Mouse (Mus musculus): ENCODE data around the gene Smarcad1. TPM values are rescaled to one million over a fixed set of nuclear protein-coding genes. Genes with fewer than 3 reads are reported as not detected.
"Not testable (repeated sequence)": the region's sequence is repeated elsewhere in the genome, so short reads cannot be mapped to it uniquely, and the experiment has no call there.

Gene Smarcad1
- 10 to 100 TPM; 31.8 to 45.6 (median 38.9) TPM for total RNA-seq (2022)

DNA sequence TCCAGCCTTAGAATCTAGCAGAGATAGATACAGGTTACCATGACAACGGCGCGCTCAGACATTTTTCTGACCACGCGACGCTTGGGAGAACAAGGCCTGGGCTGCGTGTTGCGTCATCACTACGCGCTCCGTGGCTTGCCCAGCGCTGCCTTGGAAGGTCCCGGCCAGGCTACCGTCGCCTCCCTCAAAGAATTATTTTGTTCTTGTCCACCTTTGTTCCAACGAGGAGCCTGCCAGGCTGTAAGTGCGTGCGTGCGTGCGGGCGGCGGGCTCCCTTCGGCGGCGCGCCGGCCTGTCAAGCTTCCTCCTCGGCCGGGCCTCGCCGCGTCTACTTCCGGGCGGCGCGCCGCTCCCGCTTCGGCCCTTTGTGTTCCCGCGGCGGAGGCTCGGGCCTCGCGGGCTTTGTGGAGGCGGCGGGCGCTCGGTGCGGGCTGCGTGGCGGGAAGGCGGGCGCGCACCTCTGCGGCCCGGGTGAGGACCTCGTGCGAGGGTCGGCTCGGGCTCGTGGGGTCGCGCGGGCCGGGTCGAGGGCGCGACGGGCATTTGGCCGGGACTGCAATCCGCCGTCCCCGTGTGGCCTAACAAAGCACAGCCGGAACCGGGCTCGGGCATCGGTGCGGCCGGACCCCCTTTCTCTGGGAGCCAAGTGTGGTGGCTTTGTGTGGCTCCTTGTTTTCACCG is at the start of gene Smarcad1:
Smarcad1 (plus strand) TSS at position 93 of the 681 bp plus-strand sequence.
- peak; percentile 86 for DNase-seq

DNA sequence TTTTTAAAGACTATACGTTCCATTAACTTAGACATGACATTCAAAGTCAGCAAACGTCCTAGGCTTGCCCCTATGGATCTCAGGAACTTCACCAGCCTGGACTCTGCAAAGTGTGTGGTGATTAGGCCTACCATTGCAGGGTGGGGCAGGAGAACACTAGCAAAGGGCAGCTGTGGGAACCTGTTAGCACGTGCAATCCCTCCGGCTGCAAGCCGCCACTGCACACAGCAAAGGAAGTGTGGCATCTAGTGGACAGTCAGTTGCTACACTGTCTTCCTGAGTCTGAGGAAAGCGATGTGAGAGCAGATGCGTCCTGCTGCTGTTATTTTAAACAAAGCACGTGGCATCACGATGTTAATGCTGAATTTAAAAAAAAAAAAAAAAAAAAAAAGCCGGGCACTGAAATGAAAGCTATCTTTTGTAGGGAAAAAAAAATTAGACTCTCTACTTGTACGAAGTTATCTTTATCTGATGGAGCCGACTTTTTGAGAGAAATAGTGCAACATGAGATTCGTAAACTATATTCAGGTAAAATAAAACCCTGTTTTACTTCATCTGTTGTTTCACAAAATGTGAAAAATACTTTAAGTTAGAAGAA is 45.5 kb upstream of the Smarcad1 start:
- DNase-seq: no peak

DNA sequence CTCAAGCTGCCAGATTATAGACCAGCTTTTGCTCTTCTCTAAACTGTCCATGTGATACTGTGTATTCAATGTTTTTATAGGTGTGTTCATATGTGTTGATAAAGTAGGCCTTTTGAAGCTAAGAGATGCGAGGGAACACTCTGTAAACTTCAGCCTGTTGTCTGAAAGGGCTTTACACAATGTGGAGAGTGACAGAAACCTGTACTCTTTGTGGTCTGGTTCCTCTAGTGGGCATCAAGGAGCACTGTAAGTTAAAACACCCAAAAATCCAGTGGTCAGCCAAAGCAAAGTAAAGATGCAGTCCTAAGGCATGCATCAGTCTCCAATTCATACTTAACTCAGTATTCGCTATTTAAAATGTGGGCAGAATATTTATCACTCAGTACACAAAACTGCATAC is 44.6 kb upstream of the Smarcad1 start:
- DNase-seq: no peak

DNA sequence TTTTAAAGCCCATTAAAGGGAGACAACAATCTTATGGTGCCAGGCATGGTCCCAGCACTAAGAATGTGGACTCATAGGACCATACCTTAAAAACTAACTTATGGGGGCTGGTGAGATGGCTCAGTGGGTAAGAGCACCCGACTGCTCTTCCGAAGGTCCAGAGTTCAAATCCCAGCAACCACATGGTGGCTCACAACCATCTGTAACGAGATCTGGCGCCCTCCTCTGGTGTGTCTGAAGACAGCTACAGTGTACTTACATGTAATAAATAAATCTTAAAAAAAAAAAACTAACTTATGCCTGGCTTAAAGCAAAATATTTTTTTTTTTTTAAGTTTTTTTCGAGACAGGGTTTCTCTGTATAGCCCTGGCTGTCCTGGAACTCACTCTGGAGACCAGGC is 41.6 kb upstream of the Smarcad1 start:
- DNase-seq: not testable (repeated sequence)

DNA sequence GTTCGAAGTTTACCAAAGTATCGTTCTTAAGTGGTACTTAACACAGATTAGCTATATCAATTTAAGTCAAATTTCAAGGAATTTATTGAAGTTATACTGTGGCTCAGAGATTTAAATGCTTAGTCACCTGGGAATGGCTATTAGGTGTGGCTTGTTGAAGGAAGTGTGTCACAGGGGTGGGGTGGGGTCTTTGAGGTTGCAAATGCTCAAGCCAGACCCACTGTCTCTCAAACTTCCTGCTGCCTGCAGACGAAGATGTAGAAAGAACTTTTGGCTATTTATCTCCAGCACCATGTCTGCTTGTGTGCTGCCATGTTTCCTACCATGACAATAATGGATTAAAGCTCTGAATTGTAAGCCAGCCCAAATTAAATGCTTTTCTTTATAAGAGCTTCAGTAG is 40.2 kb upstream of the Smarcad1 start:
- no peak for DNase-seq

DNA sequence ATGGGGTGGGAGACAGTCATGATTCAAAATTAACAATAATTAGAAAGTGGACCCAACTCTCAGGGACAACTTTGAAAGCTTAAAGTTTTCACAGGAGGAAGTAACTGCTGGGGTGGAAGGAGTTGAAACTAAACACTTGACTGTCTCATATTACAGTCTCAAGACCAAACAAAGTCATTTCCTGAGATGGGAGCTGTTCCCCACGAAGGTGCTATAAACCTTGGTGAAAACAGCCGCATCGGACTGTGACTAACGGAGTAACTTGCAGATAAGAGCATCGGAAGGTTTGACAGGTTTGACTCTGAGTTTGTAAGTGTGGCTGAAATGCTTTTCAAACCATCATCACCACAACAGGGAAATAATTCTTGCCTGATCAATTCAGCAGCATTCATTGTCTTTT is 33.5 kb upstream of the Smarcad1 start:
- DNase-seq: no peak

DNA sequence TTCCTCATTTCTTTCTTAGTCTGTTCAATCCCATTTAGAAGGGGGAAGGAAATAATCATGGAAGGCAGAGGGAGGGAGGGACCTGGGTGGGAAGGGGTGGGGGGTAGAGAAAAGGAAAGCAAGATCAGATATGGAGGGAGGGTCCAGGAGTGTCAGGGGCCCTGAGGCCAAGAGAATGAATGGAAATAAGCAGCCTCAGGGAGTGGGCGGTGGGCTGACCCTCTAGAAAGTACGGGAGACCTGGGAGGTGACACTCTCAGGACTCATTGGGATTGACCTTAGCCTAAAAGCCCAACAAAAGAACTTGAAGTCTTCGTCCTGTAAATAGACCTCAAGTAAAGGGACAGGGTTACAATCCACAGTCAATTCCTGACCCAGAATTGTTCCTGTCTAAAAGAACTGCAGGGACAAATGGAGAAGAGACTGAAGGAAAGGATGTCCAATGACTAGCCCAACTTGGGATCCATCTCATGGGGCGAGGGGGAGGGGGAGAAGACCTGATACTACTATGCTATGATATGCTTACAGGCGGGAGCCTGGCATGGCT is 30.9 kb upstream of the Smarcad1 start:
- no peak for DNase-seq

DNA sequence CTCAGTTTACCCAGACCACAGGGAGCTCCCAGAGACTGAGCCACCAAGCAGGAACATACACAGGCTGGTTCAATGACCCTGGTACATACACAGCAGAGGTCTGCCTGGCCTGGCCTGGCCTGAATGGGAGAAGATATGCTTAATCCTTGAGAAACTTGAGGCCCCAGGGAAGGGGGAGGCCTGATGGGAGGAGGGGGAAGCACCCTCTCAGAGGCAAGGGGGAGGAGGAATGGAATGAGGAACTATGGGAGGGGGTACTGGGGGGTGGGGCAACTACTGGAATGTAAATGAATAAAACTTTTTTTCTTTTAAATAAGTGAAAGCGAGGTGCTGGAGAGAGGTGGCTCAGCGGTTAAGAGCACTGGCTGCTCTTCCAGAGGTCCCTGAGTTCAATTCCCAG is 30.2 kb upstream of the Smarcad1 start:
- no peak for DNase-seq

DNA sequence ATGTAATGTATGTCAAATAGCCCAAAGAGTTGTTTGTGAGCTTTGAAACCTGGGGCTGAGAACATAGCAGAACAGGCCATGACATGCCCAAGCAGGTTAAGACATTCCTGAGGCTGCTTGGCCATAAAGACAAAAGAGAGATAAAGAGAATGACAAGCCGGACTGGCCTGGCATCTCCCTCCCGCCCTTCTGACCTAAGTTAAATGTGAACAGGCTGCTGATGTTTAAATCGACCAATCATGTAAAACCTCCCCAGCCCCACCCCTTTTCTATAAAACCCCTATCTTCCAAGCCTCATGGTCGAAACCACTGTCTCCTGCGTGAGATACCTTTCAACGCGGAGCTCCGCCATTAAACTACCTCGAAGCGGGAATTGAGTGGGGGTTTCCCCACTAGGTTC is 24.8 kb upstream of the Smarcad1 start:
- DNase-seq: no peak

DNA sequence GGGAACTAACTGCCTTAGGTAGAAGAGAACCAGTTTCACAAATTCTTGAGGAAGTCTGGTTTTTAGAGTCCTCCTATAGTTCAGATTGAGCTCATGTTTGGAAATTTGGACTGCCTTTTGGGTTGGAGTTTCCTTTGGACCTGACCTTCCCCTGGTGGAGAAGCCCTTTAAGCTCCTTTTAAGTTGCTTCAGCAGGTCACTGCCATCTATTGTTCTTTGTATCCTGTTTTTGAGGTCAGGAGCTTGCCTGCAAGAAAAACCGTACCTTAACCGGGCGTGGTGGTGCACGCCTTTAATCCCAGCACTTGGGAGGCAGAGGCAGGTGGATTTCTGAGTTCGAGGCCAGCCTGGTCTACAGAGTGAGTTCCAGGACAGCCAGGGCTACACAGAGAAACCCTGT is 23.4 kb upstream of the Smarcad1 start:
- not testable (repeated sequence) for DNase-seq

DNA sequence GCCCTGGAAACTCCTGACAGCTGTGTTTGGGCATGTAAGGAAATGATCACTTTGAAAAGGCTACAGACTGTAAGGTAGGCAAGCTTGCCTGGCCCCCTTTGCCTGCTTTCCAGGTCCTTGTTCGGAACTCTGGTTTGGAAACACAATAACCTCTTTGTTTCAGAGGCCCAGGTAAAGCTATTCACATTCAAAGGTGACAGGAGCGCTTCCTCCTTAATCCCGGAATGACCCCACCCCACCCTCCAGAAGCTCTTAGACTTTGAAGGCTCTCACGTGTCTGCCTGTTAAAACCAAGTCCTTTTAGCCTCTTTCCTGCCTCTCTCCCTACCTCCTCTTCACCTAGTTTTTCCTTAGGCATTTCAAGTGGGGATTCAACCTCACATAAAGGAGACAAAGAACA is 20.5 kb upstream of the Smarcad1 start:
- no peak for DNase-seq

DNA sequence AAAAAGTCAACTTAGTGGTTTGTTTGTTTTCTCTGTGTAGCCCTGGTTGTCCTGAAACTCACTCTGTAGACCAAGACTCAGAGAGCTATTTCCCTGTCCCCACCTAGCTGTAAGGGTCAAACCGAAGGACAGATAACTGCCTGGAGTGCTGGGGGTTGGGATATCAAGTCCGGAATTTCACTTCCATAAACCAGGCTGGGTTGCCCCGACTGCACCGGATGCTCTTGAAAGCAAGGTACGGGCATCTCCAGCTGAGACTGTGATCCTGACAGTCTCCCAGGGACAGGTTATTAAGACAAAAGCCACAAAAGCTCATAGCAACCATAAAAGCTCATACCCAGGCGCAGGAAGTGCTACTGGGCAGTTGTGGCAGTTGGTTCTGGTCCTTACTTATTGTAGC is 19.3 kb upstream of the Smarcad1 start:
- no peak for DNase-seq

DNA sequence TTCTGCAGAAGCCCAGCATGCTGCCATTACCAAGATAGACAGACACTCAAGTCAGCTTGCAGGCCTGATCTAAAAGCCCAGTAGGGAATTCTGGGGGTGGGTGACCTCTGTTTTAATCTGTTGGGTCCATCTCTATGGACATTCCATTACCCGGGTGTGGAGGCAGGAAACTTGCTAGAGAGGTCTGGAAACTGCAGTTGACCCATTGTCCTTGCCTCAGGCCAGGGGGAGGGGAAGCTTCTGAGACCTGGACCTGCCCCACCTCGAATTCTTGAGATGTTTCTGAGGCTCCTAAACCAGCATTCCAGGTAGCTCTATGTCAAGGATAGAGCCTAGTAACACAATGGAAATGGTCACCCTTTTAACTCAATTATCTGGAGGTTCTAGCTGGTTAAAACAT is 17.7 kb upstream of the Smarcad1 start:
- no peak for DNase-seq

DNA sequence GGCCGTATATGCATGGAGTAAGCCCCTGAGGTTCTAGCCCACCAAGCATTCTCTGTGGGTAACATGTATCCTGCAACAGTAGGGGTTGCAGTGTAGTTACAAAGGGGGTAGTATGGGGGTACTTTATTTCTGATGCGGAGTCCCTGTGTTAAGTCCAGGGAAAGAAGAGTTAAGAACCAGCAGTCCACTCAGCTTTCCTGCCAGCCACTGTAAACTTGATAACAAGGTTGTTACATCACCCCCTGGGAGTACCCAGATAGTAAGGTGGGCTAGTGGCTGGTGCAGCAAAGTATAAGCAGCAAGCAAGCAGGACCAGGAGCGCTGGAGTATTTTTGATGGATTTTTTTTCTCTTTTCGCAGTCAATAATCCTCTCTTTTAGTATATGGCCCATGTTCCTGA is 17.3 kb upstream of the Smarcad1 start:
- DNase-seq: no peak

DNA sequence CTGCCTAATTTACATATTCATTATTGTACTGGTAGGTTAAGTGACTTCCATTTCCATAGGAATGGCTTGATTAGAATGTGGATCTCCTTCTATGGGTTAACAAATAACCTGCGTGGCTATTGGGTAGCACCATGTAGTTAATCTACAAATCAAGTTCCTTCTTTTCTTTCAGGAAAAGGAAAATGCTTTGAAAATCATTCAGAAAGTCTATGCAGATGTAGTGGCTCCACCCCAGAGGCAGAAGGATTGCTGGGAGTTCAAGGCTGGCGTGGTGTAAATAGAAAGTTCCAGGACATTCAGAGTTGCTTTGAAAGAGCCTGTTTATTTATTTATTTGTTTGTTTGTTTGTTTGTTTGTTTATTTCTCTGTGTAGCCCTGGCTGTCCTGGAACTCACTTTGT is 7.7 kb upstream of the Smarcad1 start:
- no peak for DNase-seq

DNA sequence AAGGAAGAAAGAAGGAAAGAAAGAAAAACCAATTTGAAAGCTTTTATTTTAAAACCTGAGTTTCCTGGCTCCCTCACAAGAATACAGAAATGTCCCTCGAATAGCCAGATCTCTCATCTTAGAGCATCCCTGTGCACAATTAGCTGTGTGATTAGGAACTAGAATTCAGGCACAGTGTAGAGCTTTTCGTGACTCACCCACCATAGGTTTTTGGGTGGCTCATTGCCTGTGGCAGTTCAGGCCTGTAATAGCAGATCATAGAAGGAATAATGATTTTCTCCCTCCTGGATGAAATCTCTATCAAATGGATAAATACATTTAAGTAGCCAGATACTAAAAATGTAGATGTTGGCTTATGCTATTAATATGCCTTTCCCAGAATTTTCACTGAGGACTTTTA is 6.9 kb upstream of the Smarcad1 start:
- no peak for DNase-seq

DNA sequence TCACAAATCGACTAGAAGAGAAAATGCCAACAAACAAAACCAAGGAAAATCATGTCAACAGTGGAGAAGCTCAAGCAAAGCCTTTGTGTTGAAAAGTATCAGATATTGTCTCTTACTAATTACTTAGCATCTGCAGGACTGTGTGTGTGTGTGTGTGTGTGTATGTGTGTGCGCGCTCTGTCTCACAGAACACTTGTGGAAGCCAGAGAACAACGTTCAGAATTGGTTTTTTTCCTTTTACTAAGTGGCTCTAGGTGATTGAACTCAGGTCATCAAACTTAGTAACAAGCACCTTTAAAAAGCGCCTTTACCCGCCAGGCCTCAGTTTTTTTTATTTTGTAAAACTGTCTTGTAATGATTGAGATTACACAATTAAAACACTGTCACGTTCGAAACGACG is 451 bp upstream of the Smarcad1 start:
- no peak for DNase-seq

DNA sequence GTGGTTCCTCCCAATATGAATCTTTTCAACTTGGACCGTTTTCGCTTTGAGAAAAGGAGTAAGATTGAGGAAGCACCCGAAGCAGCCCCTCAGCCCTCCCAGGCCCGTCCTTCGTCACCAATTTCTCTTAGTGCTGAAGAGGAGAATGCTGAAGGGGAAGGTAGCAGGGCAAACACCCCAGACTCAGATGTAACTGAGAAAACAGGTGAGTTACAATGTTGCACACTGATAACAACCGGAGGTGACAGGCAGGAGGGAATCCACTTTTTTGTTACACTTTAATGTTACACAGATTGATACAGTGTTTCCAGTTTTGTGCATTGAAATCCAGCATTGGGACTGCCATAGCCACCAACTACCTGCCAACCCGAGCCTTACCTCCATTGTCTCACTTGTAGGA is 858 bp downstream of the Smarcad1 start:
- no peak for DNase-seq

DNA sequence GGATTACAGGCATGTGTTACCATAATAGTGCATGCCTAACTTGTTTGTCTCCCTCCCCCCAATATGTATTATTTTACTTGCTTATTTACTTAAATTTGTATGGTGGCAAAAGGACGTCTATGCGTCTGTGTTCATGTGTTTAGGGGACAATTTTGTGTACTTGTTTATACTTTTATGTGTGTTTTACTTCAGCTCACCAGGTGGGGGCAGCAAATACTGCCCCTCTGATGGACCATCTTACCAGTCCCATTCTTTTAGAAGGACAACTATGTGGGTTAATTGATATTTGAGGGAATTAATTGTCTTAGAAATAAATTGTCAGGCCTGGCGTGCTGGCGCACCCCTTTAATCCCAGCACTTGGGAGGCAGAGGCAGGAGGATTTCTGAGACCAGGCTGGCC is 6.7 kb downstream of the Smarcad1 start:
- no peak for DNase-seq

DNA sequence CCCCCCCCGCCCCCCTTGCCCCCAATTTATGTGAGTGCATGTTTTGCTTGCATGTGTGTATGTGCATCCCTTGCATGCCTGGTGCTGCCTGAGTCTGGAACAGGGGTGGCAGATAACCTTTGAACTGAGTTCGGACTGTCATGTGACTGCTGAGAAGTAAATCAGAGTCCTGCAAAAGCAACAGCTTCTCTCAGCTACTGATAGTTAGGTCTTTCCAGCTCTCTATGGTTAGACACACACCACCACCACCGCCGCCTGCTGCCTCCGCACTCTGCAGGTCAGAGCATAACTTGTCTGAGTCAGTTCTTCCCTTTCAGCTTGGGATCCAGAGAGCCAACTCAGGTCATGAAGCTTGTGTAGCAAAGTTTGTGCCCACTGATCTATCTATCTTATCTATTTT is 14.2 kb downstream of the Smarcad1 start:
- no peak for DNase-seq

DNA sequence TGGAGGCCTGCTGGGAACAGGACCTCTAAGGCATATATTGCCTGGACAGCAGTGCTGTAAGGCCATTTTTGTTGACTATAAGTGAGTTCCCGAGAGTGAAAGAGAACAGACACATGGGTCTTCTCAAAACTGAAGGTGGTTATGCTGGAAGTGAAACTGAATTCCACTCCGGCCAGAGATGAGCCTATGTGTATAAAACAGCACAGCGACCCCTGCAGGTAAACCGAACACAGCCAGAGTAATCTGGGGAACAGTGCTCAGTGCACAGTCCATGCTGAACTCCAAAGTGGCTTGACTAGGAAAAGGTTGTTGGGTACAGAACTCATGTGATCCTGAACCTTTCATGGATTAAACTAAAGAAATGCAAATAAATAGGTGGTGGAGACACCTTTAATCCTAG is 14.8 kb downstream of the Smarcad1 start:
- DNase-seq: not testable (repeated sequence)

DNA sequence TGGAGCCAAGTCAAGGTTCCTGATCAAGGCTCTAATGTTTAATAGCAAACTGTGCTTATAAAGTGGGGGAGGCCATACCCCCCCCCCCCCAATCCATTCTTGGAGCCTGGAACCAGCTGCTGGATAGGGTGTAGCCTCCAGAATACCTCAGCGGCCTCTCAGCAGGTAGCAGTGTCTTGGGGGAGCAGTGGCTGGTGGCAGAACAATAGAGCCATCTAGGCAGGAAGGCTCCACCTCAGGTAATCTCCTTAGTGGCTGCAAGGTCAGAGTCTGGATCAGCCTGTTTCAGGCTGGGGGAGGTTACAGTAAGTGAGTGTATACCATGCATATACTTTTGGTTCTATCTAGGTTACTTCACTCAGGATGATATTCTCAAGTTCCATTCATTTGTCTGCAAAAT is 18.7 kb downstream of the Smarcad1 start:
- no peak for DNase-seq

DNA sequence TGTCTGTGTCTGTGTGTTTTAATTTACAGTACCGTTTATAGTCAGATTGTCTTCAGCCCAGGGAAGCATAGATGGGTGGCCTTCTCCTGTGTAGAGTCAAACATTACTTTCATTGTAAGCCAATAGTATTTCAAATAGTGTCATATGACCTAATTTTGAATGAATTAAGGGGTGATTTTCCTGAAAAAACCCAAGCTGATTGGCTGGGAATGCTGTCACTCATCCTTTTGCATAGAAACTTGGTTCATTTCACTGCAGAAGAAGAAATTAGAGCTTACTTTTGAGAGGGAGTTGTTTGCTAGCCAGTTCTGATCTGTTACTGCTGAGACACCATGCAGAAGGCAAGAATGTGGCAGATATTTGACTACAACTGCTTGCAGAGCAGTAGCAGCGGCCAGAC is 32.8 kb downstream of the Smarcad1 start:
- no peak for DNase-seq

DNA sequence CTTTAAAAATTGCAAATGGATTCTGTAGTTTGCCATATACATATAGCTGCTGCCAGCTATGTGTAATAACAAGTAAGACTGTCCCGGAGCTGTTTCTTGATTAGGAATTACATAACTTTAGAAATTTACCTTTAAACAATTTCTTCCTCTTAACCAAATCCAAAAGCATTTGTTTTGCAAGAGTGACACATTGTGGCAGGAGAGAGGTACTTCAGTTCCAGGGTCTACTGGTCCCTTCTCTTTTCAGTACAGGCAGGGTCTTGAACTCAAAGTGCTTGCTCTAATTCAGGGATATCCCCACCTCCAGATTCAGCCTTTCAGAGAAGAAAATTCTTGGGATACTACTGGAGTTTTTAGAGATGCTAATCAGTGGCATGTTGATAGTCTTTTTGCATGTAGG is 36.8 kb downstream of the Smarcad1 start:
- DNase-seq: no peak

DNA sequence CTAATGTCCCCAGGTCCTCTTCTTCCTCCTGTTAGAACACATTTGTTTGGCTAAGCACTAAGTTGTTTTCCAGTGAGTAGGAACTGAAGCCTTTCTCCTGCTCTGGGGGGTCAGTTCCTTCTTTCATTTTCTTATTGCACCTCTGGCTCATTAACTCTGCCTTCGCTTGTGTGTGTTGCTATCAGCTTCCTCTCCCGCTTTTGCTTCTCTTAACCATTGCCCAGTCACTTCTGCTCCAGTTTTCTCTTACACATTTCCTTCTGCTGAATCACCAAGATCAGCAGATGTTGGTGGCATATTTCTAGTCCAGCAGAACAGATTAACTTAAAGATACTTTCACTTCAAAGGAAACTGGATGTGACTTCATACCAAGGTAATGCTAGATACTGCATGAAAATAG is 72.5 kb downstream of the Smarcad1 start:
- no peak for DNase-seq
